In the genomic region with DNA sequence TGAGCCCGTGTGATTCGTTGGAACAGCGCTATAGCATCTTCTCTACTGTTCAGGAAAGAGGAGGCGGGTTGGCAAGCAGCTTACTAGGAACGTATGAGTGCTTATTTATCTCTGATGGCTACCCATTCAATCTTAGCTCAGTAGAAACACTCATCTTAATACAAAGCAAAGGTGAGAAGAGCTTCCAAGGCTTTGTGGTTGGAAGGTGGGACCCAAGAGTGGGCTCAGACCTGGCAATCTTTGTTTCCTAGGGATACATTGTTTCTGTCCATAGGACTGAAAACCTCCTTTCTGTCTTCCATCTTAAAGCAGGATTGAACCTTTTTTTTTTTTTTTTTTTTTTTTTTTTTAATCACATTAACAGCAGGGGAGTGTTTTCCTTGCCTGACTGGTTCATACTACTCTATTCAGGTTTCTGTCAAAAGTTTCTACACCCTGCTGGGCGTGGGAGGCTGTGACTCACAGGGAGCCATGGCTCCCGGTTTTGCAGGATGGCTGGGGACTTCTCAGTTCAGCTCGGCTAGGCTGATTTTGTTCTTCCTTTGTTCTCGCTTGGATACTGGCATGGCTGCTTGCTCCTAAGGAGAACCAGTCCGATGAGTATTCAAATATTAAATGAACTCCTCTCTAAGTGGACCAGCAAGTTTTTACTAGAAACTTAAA, we compare ENCODE assay signal across 10 mouse cellular contexts.
DNase-seq lines count a peak whose midpoint lies in the region; ATAC-seq and TF ChIP-seq lines count a peak whose summit lies in the region.
"Had no signal": no experiment of that assay in that cellular context is flagged by ENCODE, and none has a peak within 500 bp of the region (broad histone marks: within the 10 kb centered on the region; RNA-seq: fewer than 3 reads in every experiment).

No protein-coding gene starts in this region.

- no peak for TF ChIP-seq RAD21 in MEL (IDR thresholded peaks at IDR 0.05; ENCODE audit: low read depth, low read length)

- no peak for TF ChIP-seq CTCF in MEL (IDR thresholded peaks at IDR 0.05 in 2 of 3, conservative IDR thresholded peaks at IDR 0.05 in 1 of 3; ENCODE audit: control insufficient read depth in 1 of 3, insufficient read depth in 1 of 3, low read depth in 2 of 3, low read length in 3 of 3, poor library complexity in 1 of 3, severe bottlenecking in 1 of 3)

- no peak overlapping the region for H3K9ac ChIP-seq in MEL (ENCODE audit: control insufficient read depth, low read depth, low read length, poor library complexity, severe bottlenecking)
- H3K9ac ChIP-seq in embryonic facial prominence, embryonic 13.5 days: no peak overlapping the region
- no peak overlapping the region for H3K9ac ChIP-seq in limb, embryonic 15.5 days
- H3K9ac ChIP-seq: heart, embryonic 13.5 days had no signal

- intact Hi-C loops in gastrocnemius, postnatal 14 days (cut with DNase I; ENCODE audit: low total_unique reads): no loop called here

- no peak overlapping the region for H3K4me2 ChIP-seq in embryonic facial prominence, embryonic 13.5 days
- H3K4me2 ChIP-seq in limb, embryonic 15.5 days: no peak overlapping the region
- H3K4me2 ChIP-seq: heart, embryonic 13.5 days had no signal

- no peaks in the 10 kb centered on the region for H3K9me3 ChIP-seq in MEL (replicated peaks; ENCODE audit: insufficient read depth, low read length)
- no peaks in the 10 kb centered on the region for H3K9me3 ChIP-seq in embryonic facial prominence, embryonic 13.5 days
- H3K9me3 ChIP-seq in limb, embryonic 15.5 days: no peaks in the 10 kb centered on the region
- H3K9me3 ChIP-seq: heart, embryonic 13.5 days had no signal

- 48% methylated on average over 10 of the region's 10 CpGs for WGBS in embryonic facial prominence, embryonic 13.5 days
- WGBS in limb, embryonic 15.5 days: 55% methylated on average over 10 of the region's 10 CpGs

- H3K4me1 ChIP-seq in MEL (ENCODE audit: control insufficient read depth in 1 of 2, insufficient read depth in 2 of 2, low read length in 2 of 2): no peaks in the 10 kb centered on the region
- no peaks in the 10 kb centered on the region for H3K4me1 ChIP-seq in embryonic facial prominence, embryonic 13.5 days
- peaks cover 9% of the 10 kb centered on the region for H3K4me1 ChIP-seq in limb, embryonic 15.5 days
- H3K4me1 ChIP-seq: heart, embryonic 13.5 days had no signal

- H3K36me3 ChIP-seq in MEL (ENCODE audit: control insufficient read depth in 1 of 2, insufficient read depth in 2 of 2, low read length in 2 of 2): peaks cover 0 to 4% of the 10 kb centered on the region in 2 experiments; a peak in 2 of 4 replicates
- H3K36me3 ChIP-seq in embryonic facial prominence, embryonic 13.5 days: no peaks in the 10 kb centered on the region
- no peaks in the 10 kb centered on the region for H3K36me3 ChIP-seq in limb, embryonic 15.5 days
- H3K36me3 ChIP-seq: heart, embryonic 13.5 days had no signal

- TF ChIP-seq POLR2A in MEL (IDR thresholded peaks at IDR 0.05; ENCODE audit: control insufficient read depth in 1 of 2, insufficient read depth in 1 of 2, low read depth in 1 of 2, low read length in 2 of 2, poor library complexity in 1 of 2): no peak

- no peaks in the 10 kb centered on the region for H3K79me2 ChIP-seq in MEL (ENCODE audit: control insufficient read depth, insufficient read depth, low read length, poor library complexity)

- no peak overlapping the region for H3K4me3 ChIP-seq in MEL (ENCODE audit: control insufficient read depth in 1 of 2, insufficient read depth in 1 of 2, low read depth in 2 of 2, low read length in 2 of 2)
- no peak overlapping the region for H3K4me3 ChIP-seq in embryonic facial prominence, embryonic 13.5 days
- H3K4me3 ChIP-seq in limb, embryonic 15.5 days: no peak overlapping the region
- H3K4me3 ChIP-seq: heart, embryonic 13.5 days had no signal

- no peak for TF ChIP-seq EP300 in MEL (IDR thresholded peaks at IDR 0.05; ENCODE audit: low read depth in 1 of 2, low read length in 2 of 2)

- no peak overlapping the region for H3K27ac ChIP-seq in MEL (ENCODE audit: control insufficient read depth, low read depth, low read length)
- peak overlapping the region; percentile 18 for H3K27ac ChIP-seq in embryonic facial prominence, embryonic 13.5 days
- peak overlapping the region; percentile 73 for H3K27ac ChIP-seq in limb, embryonic 15.5 days
- H3K27ac ChIP-seq: heart, embryonic 13.5 days; macrophage had no signal

- DNase-seq in kidney, postnatal 10 days: peak; percentile 48
- no peak for DNase-seq in kidney, adult 18-20 months
- DNase-seq in MEL (ENCODE audit: low read depth, low spot score): no peak
- no peak for DNase-seq in gastrocnemius, postnatal 14 days
- no peak for DNase-seq in gastrocnemius, adult 18-20 months (ENCODE audit: low spot score)
- DNase-seq in c-Kit-positive CD71-positive TER-119-positive erythroid progenitor cells, embryonic 14.5 days (ENCODE audit: low spot score): no peak

- H3K27me3 ChIP-seq in MEL (ENCODE audit: control insufficient read depth in 1 of 2, insufficient read depth in 2 of 2, low read length in 2 of 2): peaks cover 0 to 7% of the 10 kb centered on the region in 2 experiments; a peak in 2 of 4 replicates
- no peaks in the 10 kb centered on the region for H3K27me3 ChIP-seq in embryonic facial prominence, embryonic 13.5 days
- H3K27me3 ChIP-seq in limb, embryonic 15.5 days: no peaks in the 10 kb centered on the region
- H3K27me3 ChIP-seq: heart, embryonic 13.5 days had no signal

- peak; percentile 78 for ATAC-seq in embryonic facial prominence, embryonic 13.5 days (ENCODE audit: insufficient number of reproducible peaks, insufficient read depth, low FRiP score, low TSS enrichment, low read depth)
- no peak for ATAC-seq in limb, embryonic 15.5 days (ENCODE audit: insufficient number of reproducible peaks, low FRiP score, low TSS enrichment, low read depth)

TF ChIP-seq in MEL, 35 proteins besides CTCF, POLR2A, EP300 and RAD21:
- peak; percentile 36 for TF ChIP-seq ZNF384 (IDR thresholded peaks at IDR 0.05; ENCODE audit: low read depth, low read length)
- no peak for TF ChIP-seq GABPA (IDR thresholded peaks at IDR 0.05; ENCODE audit: low read depth, low read length)
